Mouse (Mus musculus) intestine, embryonic 15.5 days (tissue): ENCODE data around the gene Cryaa. TPM values are rescaled to one million over a fixed set of nuclear protein-coding genes. Genes with fewer than 3 reads are reported as not detected.

Experiments used
- ATAC-seq: fragments of 200-750 bp; cut with Nextera tagmentation; 2 replicates; pipeline ENCODE4 v1.8.0; 2017; ENCODE audit warnings: moderate TSS enrichment, moderate library complexity
- H3K27ac ChIP-seq: fragments of 300-500 bp; sonication (generic); 2 replicates; pipeline ENCODE4 v1.5.1; 2015; ENCODE audit warnings: mild to moderate bottlenecking, inconsistent platforms
- H3K27me3 ChIP-seq: fragments of 300-500 bp; sonication (generic); replicated peaks from 2 replicates; pipeline ENCODE4 v1.6.1; 2015; ENCODE audit warnings: inconsistent platforms
- H3K36me3 ChIP-seq: fragments of 300-500 bp; sonication (generic); 2 replicates; pipeline ENCODE4 v1.6.1; 2015; ENCODE audit warnings: inconsistent platforms
- H3K4me1 ChIP-seq: fragments of 300-500 bp; sonication (generic); replicated peaks from 2 replicates; pipeline ENCODE4 v1.6.1; 2015; ENCODE audit warnings: inconsistent platforms
- H3K4me2 ChIP-seq: fragments of 300-500 bp; sonication (generic); replicated peaks from 2 replicates; pipeline ENCODE4 v1.6.1; 2015; ENCODE audit warnings: mild to moderate bottlenecking, inconsistent platforms
- H3K4me3 ChIP-seq: fragments of 300-500 bp; sonication (generic); replicated peaks from 2 replicates; pipeline ENCODE4 v1.5.1; 2015; ENCODE audit warnings: inconsistent platforms
- H3K9ac ChIP-seq: fragments of 300-500 bp; sonication (generic); 2 replicates; pipeline ENCODE4 v1.6.1; 2015; ENCODE audit warnings: inconsistent platforms
- H3K9me3 ChIP-seq: fragments of 300-500 bp; sonication (generic); 2 replicates; pipeline ENCODE4 v1.6.1; 2016; ENCODE audit warnings: inconsistent platforms
- WGBS: fragments of 180-500 bp; shearing (Covaris S2); methylation state at CpG from one replicate; pipeline ENCODE4 v1.1.7; 2015; 5-methylcytosine and 5-hydroxymethylcytosine counted together
- polyA plus RNA-seq: library from polyadenylated mRNA; unstranded; fragments of >200 nt; fragmentation: Nextera tagmentation; extraction: Ambion mirVana; gene quantifications from 2 replicates; pipeline ENCODE4 v1.2.1, GENCODE M21; 2015

The Cryaa gene
- polyA plus RNA-seq, result 0.15 and 0.16 TPM in 2 replicates

GRCm38 (mm10) chr17:31677507-31677906, at the start of gene Cryaa:
TSS of gene Cryaa (plus strand) at chr17:31677807.
- H3K9ac ChIP-seq, result no peak within 1 kb of the TSS
- H3K9me3 ChIP-seq, result no peaks in the 10 kb centered on the region
- H3K4me3 ChIP-seq, result no peak within 1 kb of the TSS
- no peak for ATAC-seq
- no peaks in the 10 kb centered on the region for H3K27me3 ChIP-seq
- H3K4me2 ChIP-seq, result no peak within 1 kb of the TSS
- H3K4me1 ChIP-seq, result no peaks in the 10 kb centered on the region
- H3K36me3 ChIP-seq, result no peaks in the 10 kb centered on the region
- WGBS, result 74% methylated on average over 8 of the region's 8 CpGs
- H3K27ac ChIP-seq, result no peak within 1 kb of the TSS

- Histone ChIP-seq H3K27me3 (no peaks in the 10 kb centered on the region), H3K4me1 (no peaks in the 10 kb centered on the region), H3K9me3 (no peaks in the 10 kb centered on the region), H3K36me3 (no peaks in the 10 kb centered on the region), H3K4me2 (no peak overlapping the region), H3K9ac (no peak overlapping the region), H3K4me3 (no peak overlapping the region), H3K27ac (no peak overlapping the region)
- WGBS, result 94% methylated on average over 2 of the region's 2 CpGs
- no peak for ATAC-seq
Measured at GRCm38 (mm10) chr17:31627961-31628360, 49.6 kb upstream of the Cryaa start.

DNA sequence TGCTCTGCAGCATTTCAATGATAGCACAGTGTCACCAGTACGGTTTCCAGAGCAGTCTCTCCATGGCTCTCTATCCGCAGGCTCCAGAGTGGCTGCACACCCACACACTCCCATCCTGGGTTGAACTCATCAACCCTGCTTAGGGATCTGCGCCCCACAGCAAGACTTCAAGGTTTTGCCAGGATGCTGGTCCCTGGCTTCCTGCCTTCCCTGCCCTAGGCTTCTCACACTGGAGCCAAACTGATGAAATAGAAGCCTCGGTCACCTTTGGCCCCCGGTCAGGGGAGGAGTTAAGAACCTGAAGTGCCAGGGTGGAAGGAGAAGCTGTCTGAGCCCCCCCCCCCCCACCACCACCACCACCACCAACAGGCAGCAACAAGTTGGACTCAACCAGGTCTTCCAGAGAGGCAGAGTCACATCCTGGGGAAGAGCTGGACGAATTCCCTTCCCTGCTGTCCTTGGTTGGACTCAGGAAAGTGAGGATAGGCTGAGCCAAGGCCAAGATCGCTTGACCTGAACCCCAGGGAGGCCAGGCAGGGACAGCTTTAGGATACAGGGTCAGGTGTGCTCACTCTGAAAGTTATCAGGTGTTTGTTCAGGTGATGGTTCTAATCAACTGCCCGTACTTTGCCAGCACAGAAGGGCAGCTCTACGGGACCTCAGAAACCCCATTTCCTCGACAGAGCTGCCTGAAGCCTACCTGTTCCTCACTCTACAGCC, 46.4 kb upstream of the Cryaa start:
- Histone ChIP-seq H3K9me3 (no peaks in the 10 kb centered on the region), H3K27me3 (peaks cover 11% of the 10 kb centered on the region), H3K9ac (no peak overlapping the region), H3K4me2 (no peak overlapping the region), H3K27ac (no peak overlapping the region), H3K4me1 (peaks cover 2% of the 10 kb centered on the region), H3K36me3 (no peaks in the 10 kb centered on the region), H3K4me3 (no peak overlapping the region)
- WGBS, result 76% methylated on average over 10 of the region's 10 CpGs
- no peak for ATAC-seq

- Histone ChIP-seq H3K27ac (no peak overlapping the region), H3K9ac (no peak overlapping the region)
- ATAC-seq, result no peak
Measured at GRCm38 (mm10) chr17:31633007-31633406, 44.6 kb upstream of the Cryaa start.

GRCm38 (mm10) chr17:31634896-31635295, 42.7 kb upstream of the Cryaa start:
- Histone ChIP-seq H3K9me3 (no peaks in the 10 kb centered on the region), H3K4me3 (no peak overlapping the region), H3K4me2 (no peak overlapping the region), H3K36me3 (no peaks in the 10 kb centered on the region), H3K9ac (no peak overlapping the region), H3K4me1 (peaks cover 15% of the 10 kb centered on the region), H3K27me3 (peaks cover 18% of the 10 kb centered on the region), H3K27ac (no peak overlapping the region)
- no peak for ATAC-seq
- WGBS, result 79% methylated on average over 5 of the region's 5 CpGs

More at GRCm38 (mm10) chr17:31633007-31633406, 44.6 kb upstream of the Cryaa start:
- Histone ChIP-seq H3K27me3 (peaks cover 18% of the 10 kb centered on the region), H3K36me3 (no peaks in the 10 kb centered on the region), H3K4me1 (peaks cover 15% of the 10 kb centered on the region), H3K9me3 (no peaks in the 10 kb centered on the region), H3K4me3 (no peak overlapping the region), H3K4me2 (no peak overlapping the region)
- 69% methylated on average over 6 of the region's 6 CpGs for WGBS

DNA sequence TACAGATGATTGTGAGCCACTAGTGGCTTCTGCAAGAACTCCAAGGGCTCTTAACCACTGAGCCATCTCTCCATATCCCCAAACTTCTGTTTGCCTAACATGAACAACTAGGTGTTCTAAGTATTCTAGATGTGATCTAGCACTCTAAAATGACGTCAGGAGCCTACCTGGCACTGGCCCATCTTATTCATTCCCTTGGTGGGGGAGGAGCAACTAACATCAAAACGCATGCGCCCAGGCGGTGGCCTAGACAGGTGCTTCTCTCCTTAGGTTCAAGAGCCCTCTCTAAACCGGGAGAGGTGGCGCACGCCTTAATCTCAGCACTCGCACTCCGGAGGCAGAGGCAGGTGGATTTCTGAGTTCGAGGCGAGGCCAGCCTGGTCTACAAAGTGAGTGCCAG, 41.8 kb upstream of the Cryaa start:
- no peak overlapping the region for H3K9ac ChIP-seq
- 62% methylated on average over 11 of the region's 11 CpGs for WGBS
- no peaks in the 10 kb centered on the region for H3K36me3 ChIP-seq
- no peak overlapping the region for H3K27ac ChIP-seq
- peak overlapping the region; percentile 100; the same call in 1 of the 2 replicates for H3K4me2 ChIP-seq
- peaks cover 18% of the 10 kb centered on the region for H3K27me3 ChIP-seq
- H3K4me1 ChIP-seq, result peaks cover 15% of the 10 kb centered on the region
- no peak for ATAC-seq
- no peak overlapping the region for H3K4me3 ChIP-seq
- no peaks in the 10 kb centered on the region for H3K9me3 ChIP-seq

GRCm38 (mm10) chr17:31636277-31636941, 41.2 kb upstream of the Cryaa start:
- 5% methylated on average over 45 of the region's 45 CpGs for WGBS
- Histone ChIP-seq H3K9ac (peak overlapping the region; percentile 53), H3K4me1 (peaks cover 15% of the 10 kb centered on the region), H3K9me3 (no peaks in the 10 kb centered on the region), H3K27me3 (peaks cover 18% of the 10 kb centered on the region), H3K27ac (no peak overlapping the region), H3K4me3 (peak overlapping the region; percentile 55), H3K36me3 (no peaks in the 10 kb centered on the region), H3K4me2 (peak overlapping the region; percentile 100)
- peak; percentile 67 for ATAC-seq

- H3K27ac ChIP-seq, result peak within 1 kb of the TSS; percentile 30; the same call in 1 of the 2 replicates
- peaks cover 18% of the 10 kb centered on the region for H3K27me3 ChIP-seq
- peak within 1 kb of the TSS; percentile 100 for H3K4me2 ChIP-seq
- WGBS, result 3% methylated on average over 61 of the region's 61 CpGs
- no peaks in the 10 kb centered on the region for H3K36me3 ChIP-seq
- H3K9ac ChIP-seq, result peak within 1 kb of the TSS; percentile 53
- H3K4me1 ChIP-seq, result peaks cover 15% of the 10 kb centered on the region
- ATAC-seq, result peak; percentile 97
- H3K4me3 ChIP-seq, result peak within 1 kb of the TSS; percentile 55
- H3K9me3 ChIP-seq, result no peaks in the 10 kb centered on the region
Measured at GRCm38 (mm10) chr17:31636942-31637811, 40.4 kb upstream of the Cryaa start, which contains the start of gene Cbs. TSS of gene Cbs (minus strand) at chr17:31637238.

DNA sequence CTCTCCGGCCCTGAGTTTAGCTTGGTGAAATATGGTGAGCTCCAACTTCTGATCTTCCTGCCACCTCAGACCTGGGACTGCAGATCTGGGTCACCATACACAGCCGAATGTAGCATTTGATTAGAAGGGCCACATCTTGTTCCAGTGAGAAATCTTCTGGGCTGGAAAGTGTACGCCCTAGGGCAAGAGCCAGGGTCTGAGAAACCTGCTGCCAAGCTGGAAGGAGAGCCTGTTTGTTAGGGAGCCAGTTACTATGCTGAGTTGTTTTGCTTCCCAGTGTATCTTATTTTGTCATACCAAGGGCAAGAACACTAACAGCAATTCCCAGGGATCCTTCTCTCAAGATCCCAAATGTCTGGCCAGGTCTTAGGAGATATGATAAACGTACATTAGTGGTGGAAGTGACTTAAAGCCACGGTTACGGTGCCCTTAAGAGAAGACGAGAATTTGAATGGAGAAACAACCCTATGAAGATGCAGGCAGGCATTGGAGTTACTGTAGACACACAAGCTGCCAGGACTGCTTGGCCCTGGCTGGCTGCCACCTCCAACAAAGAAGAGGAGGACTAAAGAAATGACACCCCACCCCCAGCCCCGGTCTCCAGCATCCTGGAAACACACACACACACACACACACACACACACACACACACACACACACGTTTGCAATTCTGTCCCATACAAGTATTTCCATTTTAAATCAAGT, 39.6 kb upstream of the Cryaa start:
- H3K4me1 ChIP-seq, result peaks cover 15% of the 10 kb centered on the region
- 62% methylated on average over 9 of the region's 9 CpGs for WGBS
- H3K4me2 ChIP-seq, result peak overlapping the region; percentile 100; the same call in 1 of the 2 replicates
- H3K27me3 ChIP-seq, result peaks cover 18% of the 10 kb centered on the region
- no peak for ATAC-seq
- no peak overlapping the region for H3K9ac ChIP-seq
- peak overlapping the region; percentile 30; the same call in 1 of the 2 replicates for H3K27ac ChIP-seq
- no peak overlapping the region for H3K4me3 ChIP-seq
- H3K9me3 ChIP-seq, result no peaks in the 10 kb centered on the region
- H3K36me3 ChIP-seq, result no peaks in the 10 kb centered on the region

DNA sequence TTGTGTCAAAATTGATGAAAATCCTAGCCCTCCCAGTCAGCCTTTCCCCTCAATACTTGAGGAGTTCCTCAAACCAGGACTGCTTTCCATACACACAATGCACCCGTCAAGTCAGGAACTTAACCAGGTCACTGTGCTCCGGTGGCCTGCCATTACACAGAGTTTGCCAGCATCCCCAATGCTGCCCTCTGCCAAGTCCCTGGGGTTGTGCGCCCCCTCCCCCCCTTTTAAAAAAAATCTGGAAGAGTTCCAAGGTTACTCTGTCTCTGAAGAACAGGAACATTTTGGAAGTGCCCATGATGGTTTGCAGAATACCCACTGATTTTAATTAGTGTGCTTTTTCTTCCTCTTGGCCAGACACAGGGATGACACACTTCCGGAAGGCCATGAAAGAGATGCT, 38.0 kb upstream of the Cryaa start:
- Histone ChIP-seq H3K4me3 (no peak overlapping the region), H3K4me1 (peaks cover 15% of the 10 kb centered on the region), H3K27me3 (peaks cover 18% of the 10 kb centered on the region), H3K27ac (no peak overlapping the region), H3K9me3 (no peaks in the 10 kb centered on the region), H3K36me3 (no peaks in the 10 kb centered on the region), H3K4me2 (no peak overlapping the region), H3K9ac (no peak overlapping the region)
- ATAC-seq, result no peak
- WGBS, result 55% methylated on average over 4 of the region's 4 CpGs

DNA sequence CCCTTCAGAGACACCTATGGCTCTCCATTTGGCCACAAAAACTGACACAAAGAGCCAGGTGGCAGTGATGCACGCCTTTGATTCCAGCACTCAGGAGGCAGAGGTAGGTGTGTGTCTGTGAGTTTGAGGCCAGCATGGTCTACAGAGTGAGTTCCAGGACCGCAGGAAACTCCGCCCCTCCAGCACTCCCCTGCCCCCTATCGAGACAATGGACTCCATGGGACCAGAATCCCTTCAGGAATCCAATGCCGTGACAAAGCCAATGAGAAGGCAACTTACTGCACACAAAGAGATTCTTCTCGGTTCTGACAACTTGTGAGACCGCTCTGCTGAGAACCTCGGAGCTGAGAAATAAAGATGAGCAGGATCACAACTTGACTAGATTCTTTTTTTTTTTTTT, 35.3 kb upstream of the Cryaa start:
- Histone ChIP-seq H3K4me3 (no peak overlapping the region), H3K4me2 (no peak overlapping the region), H3K27ac (no peak overlapping the region), H3K27me3 (no peaks in the 10 kb centered on the region), H3K9ac (no peak overlapping the region), H3K36me3 (peaks cover 10% of the 10 kb centered on the region), H3K4me1 (0 out of 2 replicates have a peak, but pooled peaks cover 2% of the 10 kb centered on the region), H3K9me3 (no peaks in the 10 kb centered on the region)
- WGBS, result 54% methylated on average over 8 of the region's 8 CpGs
- no peak for ATAC-seq
